Mouse (Mus musculus): ENCODE data around the gene Gm17349. TPM values are rescaled to one million over a fixed set of nuclear protein-coding genes. Genes with fewer than 3 reads are reported as not detected.
"Not testable (repeated sequence)": the region's sequence is repeated elsewhere in the genome, so short reads cannot be mapped to it uniquely, and the experiment has no call there.

Gm17349 gene
- polyA plus RNA-seq, 1 experiment from 2014 or later: not detected

DNA sequence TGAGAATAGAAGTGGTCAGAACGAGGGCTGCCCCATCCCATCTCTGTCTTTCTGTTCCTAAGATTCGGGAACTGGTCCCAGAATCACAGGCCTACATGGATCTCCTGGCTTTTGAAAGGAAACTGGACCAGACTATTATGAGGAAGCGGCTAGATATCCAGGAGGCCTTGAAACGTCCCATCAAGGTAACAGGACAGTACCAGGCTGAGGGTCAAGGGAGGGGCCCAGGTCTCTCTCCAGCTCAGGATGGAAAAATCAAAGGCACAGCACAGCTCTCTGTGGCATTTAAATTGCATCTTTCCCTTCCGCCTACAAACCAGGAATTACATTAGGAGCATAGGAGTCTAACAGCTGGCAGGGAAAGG, 1.6 kb downstream of the Gm17349 start:
- peak overlapping the region; percentile 99 for H3K4me2 ChIP-seq (ENCODE audit: low read length)
- 53% methylated on average over 5 of the region's 5 CpGs for WGBS
- peaks cover 24% of the 10 kb centered on the region for H3K4me1 ChIP-seq (ENCODE audit: control insufficient read depth, insufficient read depth, low read length)
- H3K27ac ChIP-seq (ENCODE audit: low read length): peak overlapping the region; percentile 93; the same call in 1 of the 2 replicates
- no peaks in the 10 kb centered on the region for H3K27me3 ChIP-seq (ENCODE audit: control insufficient read depth, insufficient read depth, low read depth, low read length)
- H3K9me3 ChIP-seq (replicated peaks; ENCODE audit: control insufficient read depth, low read length, poor library complexity, severe bottlenecking): no peaks in the 10 kb centered on the region
- peaks cover 29% of the 10 kb centered on the region for H3K36me3 ChIP-seq (ENCODE audit: control insufficient read depth, insufficient read depth, low read length)
- H3K9ac ChIP-seq (ENCODE audit: low read depth, low read length): peak overlapping the region; percentile 88
- no peak for ATAC-seq
- peak overlapping the region; percentile 65 for H3K4me3 ChIP-seq (ENCODE audit: low read depth, low read length)

DNA sequence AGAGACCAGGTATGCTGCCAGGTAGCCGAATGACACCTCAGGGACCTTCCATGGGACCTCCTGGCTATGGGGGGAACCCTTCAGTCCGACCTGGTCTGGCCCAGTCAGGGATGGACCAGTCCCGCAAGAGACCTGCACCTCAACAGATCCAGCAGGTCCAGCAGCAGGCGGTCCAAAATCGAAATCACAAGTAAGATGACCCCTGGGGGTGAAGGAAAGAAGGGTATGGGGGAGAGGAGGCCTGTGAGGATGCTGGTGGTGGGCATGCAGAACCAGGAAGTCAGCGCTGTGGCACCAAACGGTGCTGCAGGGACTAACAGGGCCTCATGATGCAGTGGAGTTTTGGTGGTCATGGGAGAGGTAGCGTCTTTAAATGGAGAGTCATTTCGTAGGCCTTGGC, 2.2 kb downstream of the Gm17349 start:
- Histone ChIP-seq H3K36me3 (ENCODE audit: control insufficient read depth, insufficient read depth, low read length) (peaks cover 25% of the 10 kb centered on the region), H3K9ac (ENCODE audit: low read depth, low read length) (peak overlapping the region; percentile 88), H3K4me2 (ENCODE audit: low read length) (peak overlapping the region; percentile 99), H3K4me1 (ENCODE audit: control insufficient read depth, insufficient read depth, low read length) (peaks cover 24% of the 10 kb centered on the region), H3K9me3 (replicated peaks; ENCODE audit: control insufficient read depth, low read length, poor library complexity, severe bottlenecking) (no peaks in the 10 kb centered on the region), H3K4me3 (ENCODE audit: low read depth, low read length) (peak overlapping the region; percentile 65), H3K27me3 (ENCODE audit: control insufficient read depth, insufficient read depth, low read depth, low read length) (no peaks in the 10 kb centered on the region), H3K27ac (ENCODE audit: low read length) (peak overlapping the region; percentile 93)
- 54% methylated on average over 9 of the region's 9 CpGs for WGBS
- ATAC-seq: no peak

DNA sequence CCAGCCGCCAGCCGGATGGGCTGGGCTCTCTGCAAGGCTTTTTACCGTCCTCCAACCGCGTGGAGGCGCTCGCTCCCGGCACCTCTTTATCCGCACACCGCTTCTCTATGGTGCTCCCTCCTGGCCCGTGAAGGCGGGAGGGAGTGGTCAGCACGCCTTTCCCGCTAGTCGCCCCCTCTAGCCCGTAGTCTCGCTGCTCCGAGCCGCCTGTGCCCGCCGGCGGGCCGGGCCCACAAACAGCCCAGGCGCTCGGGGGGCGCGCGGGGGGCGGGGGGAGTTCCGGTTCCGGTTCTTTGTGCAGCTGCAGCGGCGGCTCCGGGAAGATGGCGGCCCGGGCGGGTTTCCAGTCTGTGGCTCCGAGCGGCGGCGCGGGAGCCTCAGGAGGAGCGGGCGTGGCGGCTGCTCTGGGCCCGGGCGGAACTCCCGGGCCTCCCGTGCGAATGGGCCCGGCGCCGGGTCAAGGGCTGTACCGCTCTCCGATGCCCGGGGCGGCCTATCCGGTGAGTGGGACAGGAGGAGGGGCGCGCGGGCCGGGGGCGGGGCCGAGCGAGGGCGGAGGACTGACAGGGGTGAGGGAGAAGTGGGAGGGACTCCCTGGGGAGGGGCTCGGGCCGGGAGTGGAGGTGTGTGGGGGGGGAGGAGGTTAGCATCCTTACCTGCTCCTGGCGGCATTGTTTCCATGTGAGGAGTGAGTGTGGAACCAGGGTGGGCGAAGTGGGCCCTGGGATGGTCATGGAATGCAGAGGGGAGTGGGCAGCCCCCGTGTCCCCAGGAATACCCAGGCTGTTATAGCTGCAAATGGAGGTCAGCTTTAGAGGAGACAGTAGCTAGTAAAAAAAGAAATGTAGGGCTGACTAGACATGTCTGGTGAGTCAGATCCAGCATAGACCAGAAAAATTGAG, 3.0 kb downstream of the Gm17349 start, which contains the start of gene Smarcd1:
Smarcd1 (plus strand) TSS at position 131 of the 902 bp plus-strand sequence.
- WGBS: under 1% methylated on average over 53 of the region's 71 CpGs
- Histone ChIP-seq H3K9ac (ENCODE audit: low read depth, low read length) (peak within 1 kb of the TSS; percentile 88), H3K9me3 (replicated peaks; ENCODE audit: control insufficient read depth, low read length, poor library complexity, severe bottlenecking) (no peaks in the 10 kb centered on the region), H3K27ac (ENCODE audit: low read length) (peak within 1 kb of the TSS; percentile 93), H3K36me3 (ENCODE audit: control insufficient read depth, insufficient read depth, low read length) (peaks cover 24% of the 10 kb centered on the region), H3K27me3 (ENCODE audit: control insufficient read depth, insufficient read depth, low read depth, low read length) (no peaks in the 10 kb centered on the region), H3K4me3 (ENCODE audit: low read depth, low read length) (peak within 1 kb of the TSS; percentile 65), H3K4me1 (ENCODE audit: control insufficient read depth, insufficient read depth, low read length) (peaks cover 24% of the 10 kb centered on the region), H3K4me2 (ENCODE audit: low read length) (peak within 1 kb of the TSS; percentile 99)
- peak; percentile 93 for ATAC-seq

DNA sequence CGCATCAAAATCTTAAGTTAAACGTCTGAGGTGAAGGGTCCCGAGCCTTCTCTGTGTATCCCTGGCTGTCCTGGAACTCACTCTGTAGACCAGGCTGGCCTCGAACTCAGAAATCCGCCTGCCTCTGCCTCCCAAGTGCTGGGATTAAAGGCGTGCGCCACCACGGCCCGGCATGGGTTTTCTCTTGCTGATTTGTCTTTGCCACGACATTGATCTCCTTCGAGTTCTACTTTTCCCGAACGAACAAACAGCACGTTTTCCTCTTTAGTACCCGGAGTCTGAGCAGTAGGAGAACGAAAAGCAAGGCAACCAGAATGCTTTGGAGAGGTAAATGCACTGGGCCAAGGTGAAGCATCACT, 3.7 kb downstream of the Gm17349 start:
- H3K9ac ChIP-seq (ENCODE audit: low read depth, low read length): peak overlapping the region; percentile 88
- peak overlapping the region; percentile 93 for H3K27ac ChIP-seq (ENCODE audit: low read length)
- H3K4me1 ChIP-seq (ENCODE audit: control insufficient read depth, insufficient read depth, low read length): peaks cover 24% of the 10 kb centered on the region
- WGBS: 52% methylated on average over 15 of the region's 16 CpGs
- peaks cover 26% of the 10 kb centered on the region for H3K36me3 ChIP-seq (ENCODE audit: control insufficient read depth, insufficient read depth, low read length)
- H3K27me3 ChIP-seq (ENCODE audit: control insufficient read depth, insufficient read depth, low read depth, low read length); H3K9me3 ChIP-seq (replicated peaks; ENCODE audit: control insufficient read depth, low read length, poor library complexity, severe bottlenecking): not testable (repeated sequence)
- peak overlapping the region; percentile 42 for H3K4me2 ChIP-seq (ENCODE audit: low read length)
- H3K4me3 ChIP-seq (ENCODE audit: low read depth, low read length): peak overlapping the region; percentile 65
- ATAC-seq: peak; percentile 1; the same call in 1 of the 2 replicates

DNA sequence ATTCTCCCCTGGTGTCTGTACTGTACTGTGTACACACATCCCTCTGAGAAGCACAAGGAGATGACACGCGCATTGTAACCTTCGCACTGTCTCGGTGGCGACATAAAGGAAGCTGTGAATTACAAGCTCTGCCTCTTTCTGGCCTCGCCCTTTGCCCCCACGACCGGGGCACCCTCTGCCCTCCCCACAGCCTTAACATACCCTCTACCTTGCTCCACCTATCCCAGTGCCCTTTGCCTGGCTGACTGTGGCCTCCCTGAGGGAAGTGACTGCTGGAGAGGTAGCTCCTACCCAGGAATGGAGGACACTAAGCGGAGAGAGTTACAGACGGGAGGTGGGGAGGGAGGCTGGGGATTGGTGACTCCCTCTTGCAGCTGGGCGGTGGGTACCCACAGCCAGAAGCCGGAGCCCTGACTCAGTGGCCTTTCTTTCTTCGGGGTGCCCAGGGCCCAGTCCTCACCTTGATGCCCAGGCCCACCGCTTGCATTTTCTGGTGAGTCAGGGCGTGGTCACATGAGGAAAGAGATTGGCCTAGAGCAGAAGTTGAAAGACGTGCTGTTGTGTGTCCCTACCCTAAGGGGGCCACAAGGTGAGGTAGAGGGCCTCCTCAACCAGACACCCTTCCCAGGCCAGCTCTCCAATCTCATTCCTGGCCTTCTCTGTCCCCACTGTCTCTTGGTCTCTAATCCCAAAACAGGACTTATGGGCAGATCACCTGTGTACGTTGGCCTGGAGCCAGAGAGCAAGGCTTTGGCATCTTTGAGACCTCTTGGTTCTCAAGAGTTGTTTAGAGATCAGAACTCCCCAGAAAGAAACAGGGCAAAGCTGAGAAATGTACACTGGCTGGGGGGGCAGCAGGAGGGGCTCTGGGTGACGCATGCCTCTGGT, 4.8 kb downstream of the Gm17349 start:
- peaks cover 22% of the 10 kb centered on the region for H3K36me3 ChIP-seq (ENCODE audit: control insufficient read depth, insufficient read depth, low read length)
- H3K27ac ChIP-seq (ENCODE audit: low read length): no peak overlapping the region
- no peak overlapping the region for H3K4me2 ChIP-seq (ENCODE audit: low read length)
- no peaks in the 10 kb centered on the region for H3K9me3 ChIP-seq (replicated peaks; ENCODE audit: control insufficient read depth, low read length, poor library complexity, severe bottlenecking)
- H3K4me1 ChIP-seq (ENCODE audit: control insufficient read depth, insufficient read depth, low read length): peaks cover 24% of the 10 kb centered on the region
- H3K4me3 ChIP-seq (ENCODE audit: low read depth, low read length): no peak overlapping the region
- H3K27me3 ChIP-seq (ENCODE audit: control insufficient read depth, insufficient read depth, low read depth, low read length): no peaks in the 10 kb centered on the region
- no peak overlapping the region for H3K9ac ChIP-seq (ENCODE audit: low read depth, low read length)
- no peak for ATAC-seq
- WGBS: 87% methylated on average over 18 of the region's 18 CpGs

DNA sequence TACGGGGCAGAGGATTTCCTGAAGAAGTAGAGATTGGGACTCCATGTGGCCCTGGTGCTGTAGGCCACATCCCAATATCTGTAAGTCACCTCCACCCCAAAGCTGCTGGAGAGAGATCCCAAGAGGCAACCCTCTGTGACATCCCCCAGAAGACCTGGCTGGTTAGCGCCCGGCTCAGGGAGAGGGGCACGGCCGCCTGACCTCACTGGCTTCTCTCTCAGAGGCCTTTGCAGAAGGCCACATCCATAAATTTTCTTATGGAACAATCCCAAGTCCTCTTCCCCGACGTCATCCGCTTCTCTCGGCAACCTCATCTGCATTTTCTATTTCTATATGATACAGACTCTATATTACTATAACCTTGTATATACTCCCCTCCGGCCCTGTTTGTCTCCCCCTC, 5.6 kb downstream of the Gm17349 start:
- Histone ChIP-seq H3K9ac (ENCODE audit: low read depth, low read length) (no peak overlapping the region), H3K27me3 (ENCODE audit: control insufficient read depth, insufficient read depth, low read depth, low read length) (no peaks in the 10 kb centered on the region), H3K4me3 (ENCODE audit: low read depth, low read length) (no peak overlapping the region), H3K4me2 (ENCODE audit: low read length) (no peak overlapping the region), H3K27ac (ENCODE audit: low read length) (no peak overlapping the region), H3K36me3 (ENCODE audit: control insufficient read depth, insufficient read depth, low read length) (peaks cover 24% of the 10 kb centered on the region), H3K9me3 (replicated peaks; ENCODE audit: control insufficient read depth, low read length, poor library complexity, severe bottlenecking) (no peaks in the 10 kb centered on the region), H3K4me1 (ENCODE audit: control insufficient read depth, insufficient read depth, low read length) (peaks cover 23% of the 10 kb centered on the region)
- ATAC-seq: no peak
- WGBS: 90% methylated on average over 10 of the region's 10 CpGs

DNA sequence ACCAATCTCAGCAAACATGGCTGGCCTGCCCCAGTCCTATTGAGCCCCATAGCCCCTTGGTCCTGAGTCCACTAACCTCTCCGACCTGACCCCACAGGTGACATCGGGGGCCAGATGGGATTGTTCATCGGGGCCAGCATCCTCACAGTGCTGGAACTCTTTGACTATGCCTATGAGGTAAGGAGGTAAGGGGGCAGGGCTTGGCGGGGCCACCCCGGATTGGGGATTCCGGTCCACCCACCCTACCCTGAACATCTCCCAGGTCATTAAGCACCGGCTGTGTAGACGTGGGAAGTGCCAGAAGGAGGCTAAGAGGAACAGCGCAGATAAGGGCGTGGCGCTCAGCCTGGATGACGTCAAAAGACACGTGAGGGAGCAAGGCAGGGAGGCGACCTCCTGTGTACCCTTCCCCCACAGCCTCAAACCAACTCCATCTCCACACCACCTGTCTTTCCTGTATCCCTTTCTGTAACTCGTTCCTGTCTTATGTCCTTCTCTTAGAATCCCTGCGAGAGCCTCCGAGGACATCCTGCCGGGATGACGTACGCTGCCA, 6.7 kb downstream of the Gm17349 start:
- WGBS: 42% methylated on average over 20 of the region's 20 CpGs
- Histone ChIP-seq H3K27me3 (ENCODE audit: control insufficient read depth, insufficient read depth, low read depth, low read length) (no peaks in the 10 kb centered on the region), H3K36me3 (ENCODE audit: control insufficient read depth, insufficient read depth, low read length) (peaks cover 25% of the 10 kb centered on the region), H3K4me2 (ENCODE audit: low read length) (no peak overlapping the region), H3K27ac (ENCODE audit: low read length) (no peak overlapping the region), H3K9me3 (replicated peaks; ENCODE audit: control insufficient read depth, low read length, poor library complexity, severe bottlenecking) (no peaks in the 10 kb centered on the region), H3K4me3 (ENCODE audit: low read depth, low read length) (no peak overlapping the region), H3K9ac (ENCODE audit: low read depth, low read length) (no peak overlapping the region), H3K4me1 (ENCODE audit: control insufficient read depth, insufficient read depth, low read length) (peaks cover 12% of the 10 kb centered on the region)
- ATAC-seq: no peak

DNA sequence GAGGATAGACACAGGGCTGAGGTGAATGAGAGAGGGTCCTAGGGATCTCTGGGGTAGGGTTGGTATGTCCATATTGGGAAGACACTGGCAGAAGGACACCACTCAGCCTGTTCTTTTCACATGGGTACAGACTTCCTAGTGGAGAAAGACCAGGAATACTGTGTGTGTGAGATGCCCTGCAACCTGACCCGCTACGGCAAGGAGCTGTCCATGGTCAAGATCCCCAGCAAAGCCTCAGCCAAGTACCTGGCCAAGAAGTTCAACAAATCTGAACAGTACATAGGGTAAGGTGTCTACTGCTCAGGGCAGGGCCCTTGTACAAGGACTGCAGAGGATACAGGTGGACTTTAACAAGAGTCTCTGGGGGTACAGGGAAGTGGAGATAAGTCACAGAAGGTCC, 8.0 kb downstream of the Gm17349 start:
- ATAC-seq: no peak
- H3K4me3 ChIP-seq (ENCODE audit: low read depth, low read length): no peak overlapping the region
- peaks cover 25% of the 10 kb centered on the region for H3K36me3 ChIP-seq (ENCODE audit: control insufficient read depth, insufficient read depth, low read length)
- H3K27me3 ChIP-seq (ENCODE audit: control insufficient read depth, insufficient read depth, low read depth, low read length): no peaks in the 10 kb centered on the region
- 57% methylated on average over 2 of the region's 2 CpGs for WGBS
- no peak overlapping the region for H3K27ac ChIP-seq (ENCODE audit: low read length)
- H3K4me1 ChIP-seq (ENCODE audit: control insufficient read depth, insufficient read depth, low read length): 0 out of 2 replicates have a peak, but pooled peaks cover 3% of the 10 kb centered on the region
- no peak overlapping the region for H3K4me2 ChIP-seq (ENCODE audit: low read length)
- no peak overlapping the region for H3K9ac ChIP-seq (ENCODE audit: low read depth, low read length)
- no peaks in the 10 kb centered on the region for H3K9me3 ChIP-seq (replicated peaks; ENCODE audit: control insufficient read depth, low read length, poor library complexity, severe bottlenecking)
